Mouse (Mus musculus) heart, embryonic 14.5 days (tissue): ENCODE results near the gene Pde6b. TPM values are rescaled to one million over a fixed set of nuclear protein-coding genes. Genes with fewer than 3 reads are reported as not detected.

ENCODE experiments used
- ATAC-seq: fragments of 200-750 bp; cut with Nextera tagmentation; 2 replicates; pipeline ENCODE4 v1.8.0; 2017; ENCODE audit warnings: low read depth, moderate TSS enrichment; ENCODE audit not compliant: insufficient number of reproducible peaks, insufficient read depth, low FRiP score
- H3K27ac ChIP-seq, 2 experiments: fragments of 200-500 bp in 1 of 2; fragments of 300-500 bp in 1 of 2; sonication (generic) in 1 of 2; replicated peaks in 1 of 2; 2 replicates each; pipeline ENCODE4 v1.5.1; 2012 to 2014; ENCODE audit warnings: low read depth in 2 of 2, low read length in 2 of 2, control low read depth in 1 of 2, mild to moderate bottlenecking in 1 of 2, mixed read lengths in 1 of 2; ENCODE audit not compliant: control insufficient read depth in 1 of 2, insufficient read depth in 1 of 2
- H3K27me3 ChIP-seq: fragments of 300-500 bp; sonication (generic); 2 replicates; pipeline ENCODE4 v1.6.1; 2014; ENCODE audit warnings: mild to moderate bottlenecking, low read length, control low read depth; ENCODE audit not compliant: control insufficient read depth, insufficient read depth
- H3K36me3 ChIP-seq: fragments of 300-500 bp; sonication (generic); 2 replicates; pipeline ENCODE4 v1.6.1; 2014; ENCODE audit warnings: mild to moderate bottlenecking, control low read depth, low read length, mixed read lengths; ENCODE audit not compliant: control insufficient read depth, insufficient read depth
- H3K4me1 ChIP-seq, 2 experiments: fragments of 200-500 bp in 1 of 2; fragments of 300-500 bp in 1 of 2; sonication (generic) in 1 of 2; 2 replicates each; pipeline ENCODE4 v1.6.1; 2012 to 2014; ENCODE audit warnings: low read length in 2 of 2, control low read depth in 1 of 2, mixed read lengths in 1 of 2; ENCODE audit not compliant: control insufficient read depth in 2 of 2, insufficient read depth in 2 of 2
- H3K4me2 ChIP-seq: fragments of 300-500 bp; sonication (generic); 2 replicates; pipeline ENCODE4 v1.6.1; 2014; ENCODE audit warnings: mild to moderate bottlenecking, low read length
- H3K4me3 ChIP-seq, 2 experiments: fragments of 200-500 bp in 1 of 2; fragments of 300-500 bp in 1 of 2; sonication (generic) in 1 of 2; 2 replicates each; pipeline ENCODE4 v1.5.1; 2012 to 2014; ENCODE audit warnings: low read length in 2 of 2, mild to moderate bottlenecking in 2 of 2, control low read depth in 1 of 2, low read depth in 1 of 2, moderate library complexity in 1 of 2; ENCODE audit not compliant: control insufficient read depth in 1 of 2, insufficient read depth in 1 of 2
- H3K9ac ChIP-seq: fragments of 300-500 bp; sonication (generic); 2 replicates; pipeline ENCODE4 v1.6.1; 2014; ENCODE audit warnings: mild to moderate bottlenecking, low read length
- H3K9me3 ChIP-seq: fragments of 300-500 bp; sonication (generic); 2 replicates; pipeline ENCODE4 v1.6.1; 2016; ENCODE audit warnings: low read length, control low read depth; ENCODE audit not compliant: control insufficient read depth
- WGBS: fragments of 180-500 bp; shearing (Covaris S2); extraction: QIAGEN DNeasy Blood & Tissue Kit; methylation state at CpG from one replicate; pipeline ENCODE4 v1.1.7; 2014; 5-methylcytosine and 5-hydroxymethylcytosine counted together
- polyA plus RNA-seq: library from polyadenylated mRNA; unstranded; fragments of >200 nt; fragmentation: Nextera tagmentation; extraction: Ambion mirVana; gene quantifications from 2 replicates; pipeline ENCODE4 v1.2.1, GENCODE M21; 2014

Gene Pde6b
- polyA plus RNA-seq, 1 experiment from 2014 or later, result not detected

- no peak overlapping the region for H3K4me3 ChIP-seq
- H3K4me2 ChIP-seq, result no peak overlapping the region
- H3K27ac ChIP-seq, result no peak overlapping the region
- H3K36me3 ChIP-seq, result no peaks in the 10 kb centered on the region
- H3K9me3 ChIP-seq, result no peaks in the 10 kb centered on the region
- ATAC-seq, result no peak
- no peaks in the 10 kb centered on the region for H3K27me3 ChIP-seq
- peaks cover 11 to 15% of the 10 kb centered on the region in 2 experiments for H3K4me1 ChIP-seq
- WGBS, result 61% methylated on average over 1 of the region's 1 CpGs
- no peak overlapping the region for H3K9ac ChIP-seq
Measured at GRCm38 (mm10) chr5:108451611-108452010, 63.4 kb downstream of the Pde6b start.

- Histone ChIP-seq H3K4me3 (no peak overlapping the region), H3K9me3 (no peaks in the 10 kb centered on the region), H3K4me2 (no peak overlapping the region), H3K27me3 (no peaks in the 10 kb centered on the region), H3K4me1 (peaks cover 11 to 15% of the 10 kb centered on the region in 2 experiments), H3K27ac (no peak overlapping the region), H3K36me3 (no peaks in the 10 kb centered on the region), H3K9ac (no peak overlapping the region)
- no peak for ATAC-seq
- WGBS, result 83% methylated on average over 1 of the region's 1 CpGs
Measured at GRCm38 (mm10) chr5:108452422-108452821, 64.2 kb downstream of the Pde6b start.

- H3K36me3 ChIP-seq, result no peaks in the 10 kb centered on the region
- no peak overlapping the region for H3K4me3 ChIP-seq
- peaks cover 6 to 8% of the 10 kb centered on the region in 2 experiments for H3K4me1 ChIP-seq
- no peak for ATAC-seq
- H3K27me3 ChIP-seq, result no peaks in the 10 kb centered on the region
- H3K9me3 ChIP-seq, result no peaks in the 10 kb centered on the region
- WGBS, result 58% methylated on average over 3 of the region's 3 CpGs
- H3K27ac ChIP-seq, result no peak overlapping the region
- no peak overlapping the region for H3K4me2 ChIP-seq
- H3K9ac ChIP-seq, result no peak overlapping the region
Measured at GRCm38 (mm10) chr5:108454094-108454493, 65.9 kb downstream of the Pde6b start.

- no peak overlapping the region for H3K27ac ChIP-seq
- H3K4me2 ChIP-seq, result no peak overlapping the region
- no peaks in the 10 kb centered on the region for H3K9me3 ChIP-seq
- H3K4me1 ChIP-seq, result peaks cover 11 to 15% of the 10 kb centered on the region in 2 experiments
- ATAC-seq, result no peak
- H3K4me3 ChIP-seq, result no peak overlapping the region
- H3K9ac ChIP-seq, result no peak overlapping the region
- no peaks in the 10 kb centered on the region for H3K27me3 ChIP-seq
- H3K36me3 ChIP-seq, result no peaks in the 10 kb centered on the region
- WGBS, result 78% methylated on average over 2 of the region's 2 CpGs
Measured at GRCm38 (mm10) chr5:108458706-108459105, 70.5 kb downstream of the Pde6b start.

- ATAC-seq, result no peak
- peak overlapping the region; percentile 98 for H3K9ac ChIP-seq
- peak overlapping the region; percentile 63 to 97 for H3K4me3 ChIP-seq
- peak overlapping the region; percentile 97 for H3K4me2 ChIP-seq
- peaks cover 11 to 30% of the 10 kb centered on the region in 2 experiments for H3K4me1 ChIP-seq
- H3K27ac ChIP-seq, result no peak overlapping the region
- H3K9me3 ChIP-seq, result no peaks in the 10 kb centered on the region
- H3K27me3 ChIP-seq, result no peaks in the 10 kb centered on the region
- WGBS, result 41% methylated on average over 6 of the region's 6 CpGs
- no peaks in the 10 kb centered on the region for H3K36me3 ChIP-seq
Measured at GRCm38 (mm10) chr5:108460461-108460860, 72.3 kb downstream of the Pde6b start.

- ATAC-seq, result peak; percentile 96
- H3K27ac ChIP-seq, result peak within 1 kb of the TSS; percentile 23 to 82
- H3K36me3 ChIP-seq, result no peaks in the 10 kb centered on the region
- WGBS, result under 1% methylated on average over 52 of the region's 62 CpGs
- H3K27me3 ChIP-seq, result no peaks in the 10 kb centered on the region
- H3K4me3 ChIP-seq, result peak within 1 kb of the TSS; percentile 63 to 97
- peaks cover 16 to 39% of the 10 kb centered on the region in 2 experiments for H3K4me1 ChIP-seq
- peak within 1 kb of the TSS; percentile 98 for H3K9ac ChIP-seq
- no peaks in the 10 kb centered on the region for H3K9me3 ChIP-seq
- H3K4me2 ChIP-seq, result peak within 1 kb of the TSS; percentile 97
Measured at GRCm38 (mm10) chr5:108461082-108462065, 73.2 kb downstream of the Pde6b start, which contains the start of gene Pcgf3. Gene Pcgf3 (plus strand): TSS chr5:108461232.

GRCm38 (mm10) chr5:108462446-108462845 is 74.3 kb downstream of the Pde6b start:
- Histone ChIP-seq H3K4me1 (peaks cover 16 to 50% of the 10 kb centered on the region in 2 experiments), H3K27ac (peak overlapping the region; percentile 23 to 82; a peak in 3 of 4 replicates), H3K9ac (peak overlapping the region; percentile 98), H3K9me3 (no peaks in the 10 kb centered on the region), H3K4me2 (peak overlapping the region; percentile 97), H3K27me3 (no peaks in the 10 kb centered on the region), H3K36me3 (no peaks in the 10 kb centered on the region), H3K4me3 (peak overlapping the region; percentile 63 to 97)
- 33% methylated on average over 4 of the region's 4 CpGs for WGBS
- ATAC-seq, result no peak
